Mouse (Mus musculus) kidney, embryonic 16.5 days (tissue): ENCODE data around the gene Gcn1l1. TPM values are rescaled to one million over a fixed set of nuclear protein-coding genes. Genes with fewer than 3 reads are reported as not detected.

ENCODE experiments used
- ATAC-seq: fragments of 200-750 bp; cut with Nextera tagmentation; 2 replicates; pipeline ENCODE4 v1.8.0; 2017; ENCODE audit warnings: moderate TSS enrichment; ENCODE audit not compliant: low FRiP score, low TSS enrichment
- H3K27ac ChIP-seq: fragments of 300-500 bp; sonication (generic); 2 replicates; pipeline ENCODE4 v1.5.1; 2014; ENCODE audit warnings: low read length
- H3K27me3 ChIP-seq: fragments of 300-500 bp; sonication (generic); 2 replicates; pipeline ENCODE4 v1.6.1; 2014; ENCODE audit warnings: low read length, control low read depth, mixed read lengths; ENCODE audit not compliant: insufficient read depth
- H3K36me3 ChIP-seq: fragments of 300-500 bp; sonication (generic); 2 replicates; pipeline ENCODE4 v1.6.1; 2014; ENCODE audit warnings: low read length, control low read depth, mixed read lengths; ENCODE audit not compliant: insufficient read depth
- H3K4me1 ChIP-seq: fragments of 300-500 bp; sonication (generic); 2 replicates; pipeline ENCODE4 v1.6.1; 2014; ENCODE audit warnings: low read length, control low read depth, mixed read lengths; ENCODE audit not compliant: insufficient read depth
- H3K4me2 ChIP-seq: fragments of 300-500 bp; sonication (generic); replicated peaks from 2 replicates; pipeline ENCODE4 v1.6.1; 2014; ENCODE audit warnings: low read depth, low read length
- H3K4me3 ChIP-seq: fragments of 300-500 bp; sonication (generic); 2 replicates; pipeline ENCODE4 v1.5.1; 2014; ENCODE audit warnings: mild to moderate bottlenecking, low read length
- H3K9ac ChIP-seq: fragments of 300-500 bp; sonication (generic); replicated peaks from 2 replicates; pipeline ENCODE4 v1.6.1; 2014; ENCODE audit warnings: low read length
- H3K9me3 ChIP-seq: fragments of 300-500 bp; sonication (generic); 2 replicates; pipeline ENCODE4 v1.6.1; 2016; ENCODE audit warnings: low read length, control low read depth
- WGBS: fragments of 180-500 bp; shearing (Covaris S2); extraction: QIAGEN DNeasy Blood & Tissue Kit; methylation state at CpG from one replicate; pipeline ENCODE4 v1.1.7; 2014; 5-methylcytosine and 5-hydroxymethylcytosine counted together
- polyA plus RNA-seq: library from polyadenylated mRNA; unstranded; fragments of >200 nt; fragmentation: Nextera tagmentation; extraction: Ambion mirVana; gene quantifications from 2 replicates; pipeline ENCODE4 v1.2.1, GENCODE M21; 2015

The Gcn1l1 gene
- polyA plus RNA-seq, 1 experiment from 2014 or later = 44.3 TPM

DNA sequence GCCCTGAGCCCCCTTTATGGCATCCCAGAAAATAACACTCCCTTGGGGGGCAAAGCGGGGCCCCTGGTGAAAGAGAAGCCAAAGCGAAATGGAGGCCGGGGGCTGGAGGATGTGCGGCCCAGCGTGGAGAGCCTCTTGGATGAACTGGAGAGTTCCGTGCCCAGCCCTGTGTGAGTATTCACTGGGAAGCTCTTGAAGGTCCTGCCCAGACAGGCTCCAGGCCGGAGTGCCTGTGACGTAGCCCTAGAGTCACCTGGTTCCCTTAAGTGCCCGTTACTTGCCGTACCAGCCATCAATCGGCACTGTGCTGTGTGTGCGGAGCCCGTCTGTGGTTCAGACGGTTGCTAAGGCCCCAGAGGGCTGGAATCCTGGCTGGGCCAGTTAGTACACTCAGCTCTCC lies 19.4 kb upstream of the Gcn1l1 start:
- no peak overlapping the region for H3K4me2 ChIP-seq
- no peak overlapping the region for H3K27ac ChIP-seq
- no peaks in the 10 kb centered on the region for H3K9me3 ChIP-seq
- H3K27me3 ChIP-seq = no peaks in the 10 kb centered on the region
- 0 out of 2 replicates have a peak overlapping the region, but pooled peaks have one; percentile 29 for H3K9ac ChIP-seq
- H3K36me3 ChIP-seq = peaks cover 35% of the 10 kb centered on the region
- no peak for ATAC-seq
- H3K4me1 ChIP-seq = peaks cover 45% of the 10 kb centered on the region
- WGBS = 81% methylated on average over 14 of the region's 14 CpGs
- no peak overlapping the region for H3K4me3 ChIP-seq

DNA sequence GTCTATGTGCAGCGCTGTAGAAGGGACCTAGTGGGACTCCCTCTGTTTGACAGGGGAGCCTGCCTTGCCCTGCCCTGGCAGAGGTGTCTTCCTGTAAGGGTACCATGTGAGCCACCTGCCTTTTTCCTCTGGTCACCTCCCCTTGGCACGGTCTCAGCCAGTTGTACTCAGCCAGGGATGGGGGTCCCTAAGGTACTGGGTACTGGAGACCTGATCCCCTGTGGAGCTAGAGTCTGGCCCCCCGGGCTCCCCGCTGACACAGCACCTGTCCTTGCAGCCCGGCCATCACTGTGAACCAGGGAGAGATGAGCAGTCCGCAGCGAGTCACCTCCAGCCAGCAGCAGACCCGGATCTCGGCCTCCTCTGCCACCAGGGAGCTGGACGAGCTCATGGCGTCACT lies 18.5 kb upstream of the Gcn1l1 start:
- H3K4me2 ChIP-seq = no peak overlapping the region
- H3K27me3 ChIP-seq = no peaks in the 10 kb centered on the region
- H3K27ac ChIP-seq = peak overlapping the region; percentile 54; the same call in 1 of the 2 replicates
- H3K4me3 ChIP-seq = no peak overlapping the region
- peaks cover 45% of the 10 kb centered on the region for H3K4me1 ChIP-seq
- peaks cover 35% of the 10 kb centered on the region for H3K36me3 ChIP-seq
- ATAC-seq = no peak
- H3K9ac ChIP-seq = no peak overlapping the region
- WGBS = 67% methylated on average over 11 of the region's 11 CpGs
- no peaks in the 10 kb centered on the region for H3K9me3 ChIP-seq

DNA sequence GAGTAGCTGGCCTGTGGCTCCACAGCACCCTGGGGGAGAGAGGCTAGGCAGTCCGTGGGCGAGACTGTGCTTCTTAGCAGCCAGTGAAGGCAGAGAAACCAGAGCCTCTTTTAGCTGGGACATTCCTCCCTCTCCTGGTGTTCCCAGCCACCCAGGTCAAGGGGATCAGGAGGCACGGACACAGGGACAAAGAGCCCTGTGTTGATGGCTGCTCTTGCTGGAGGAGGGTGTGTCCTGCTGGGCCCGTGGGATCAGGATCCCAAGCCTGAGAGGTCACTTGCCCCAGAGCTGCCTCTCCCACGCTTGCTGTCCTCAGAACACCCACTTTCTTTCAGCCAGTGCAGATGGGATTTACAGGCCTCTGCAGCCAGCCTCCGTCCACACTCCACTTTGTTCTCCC lies 18.0 kb upstream of the Gcn1l1 start:
- Histone ChIP-seq H3K36me3 (peaks cover 35% of the 10 kb centered on the region), H3K4me2 (no peak overlapping the region), H3K9me3 (no peaks in the 10 kb centered on the region), H3K9ac (no peak overlapping the region), H3K27ac (peak overlapping the region; percentile 54), H3K4me1 (peaks cover 43% of the 10 kb centered on the region), H3K4me3 (no peak overlapping the region), H3K27me3 (no peaks in the 10 kb centered on the region)
- no peak for ATAC-seq
- 28% methylated on average over 6 of the region's 6 CpGs for WGBS

DNA sequence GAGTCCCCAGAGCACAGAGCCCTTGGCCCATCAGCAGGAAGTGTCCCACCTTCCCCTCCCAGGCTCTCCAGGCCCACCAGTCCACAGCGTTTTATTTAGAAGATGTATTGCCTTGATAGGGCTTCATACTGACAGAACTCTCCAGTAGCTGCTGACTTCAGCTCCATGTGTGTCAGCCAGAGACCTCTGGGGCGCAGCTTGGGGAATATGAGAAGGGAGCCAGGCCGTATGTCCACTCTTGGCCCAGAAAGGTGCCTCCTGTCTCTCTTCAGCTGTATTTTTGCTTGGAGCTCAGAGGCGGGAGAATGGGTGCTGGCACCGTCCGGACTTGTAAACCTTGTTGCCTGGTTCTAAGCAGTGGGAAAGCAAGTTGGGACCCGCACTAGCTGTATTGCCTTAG lies 17.6 kb upstream of the Gcn1l1 start:
- H3K4me3 ChIP-seq = no peak overlapping the region
- no peak overlapping the region for H3K9ac ChIP-seq
- no peaks in the 10 kb centered on the region for H3K27me3 ChIP-seq
- peak overlapping the region; percentile 54 for H3K27ac ChIP-seq
- H3K36me3 ChIP-seq = peaks cover 38% of the 10 kb centered on the region
- H3K9me3 ChIP-seq = no peaks in the 10 kb centered on the region
- H3K4me1 ChIP-seq = peaks cover 39% of the 10 kb centered on the region
- ATAC-seq = no peak
- H3K4me2 ChIP-seq = no peak overlapping the region
- WGBS = 71% methylated on average over 7 of the region's 7 CpGs

DNA sequence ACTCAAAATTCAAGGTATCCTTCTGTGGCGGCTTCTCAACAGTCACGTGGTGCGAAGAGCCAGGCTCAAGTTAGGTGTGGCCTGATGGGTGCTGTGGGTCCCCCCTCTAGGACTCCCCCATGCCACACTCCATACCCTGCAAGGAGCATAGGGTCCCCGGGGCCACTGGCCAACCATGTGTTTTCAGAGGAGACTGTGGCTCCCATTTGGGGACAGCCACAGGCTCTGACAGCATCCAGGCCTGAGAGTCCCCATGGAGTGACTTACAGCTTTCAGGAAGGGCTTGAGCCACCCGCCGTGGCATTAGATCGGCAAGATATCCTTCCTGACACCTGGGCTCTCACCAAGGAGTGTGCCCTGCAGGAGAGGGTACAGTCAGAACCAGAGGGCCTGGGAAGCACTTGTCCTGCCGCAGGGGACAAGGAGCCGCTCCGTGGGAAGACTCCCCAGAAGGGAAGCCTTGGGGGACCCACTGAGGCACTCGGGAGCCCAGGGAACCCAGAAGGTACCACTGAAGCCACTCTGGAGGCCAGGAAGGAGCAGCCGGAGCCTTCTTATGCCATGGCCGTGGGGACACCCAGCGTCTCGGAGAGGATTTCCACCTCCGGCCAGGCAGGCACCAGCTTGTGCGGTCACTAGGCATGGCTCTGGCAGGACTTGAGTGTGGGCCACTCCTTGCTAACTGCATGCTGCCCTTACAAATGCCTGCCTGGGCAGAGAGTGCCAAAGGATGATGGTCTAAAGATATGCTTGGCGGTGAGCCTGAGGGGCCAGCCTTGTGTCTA lies 16.4 kb upstream of the Gcn1l1 start:
- Histone ChIP-seq H3K9ac (no peak overlapping the region), H3K36me3 (peaks cover 50% of the 10 kb centered on the region), H3K27me3 (no peaks in the 10 kb centered on the region), H3K4me1 (peaks cover 26% of the 10 kb centered on the region), H3K9me3 (no peaks in the 10 kb centered on the region), H3K4me2 (no peak overlapping the region), H3K4me3 (no peak overlapping the region), H3K27ac (no peak overlapping the region)
- no peak for ATAC-seq
- 92% methylated on average over 18 of the region's 18 CpGs for WGBS

DNA sequence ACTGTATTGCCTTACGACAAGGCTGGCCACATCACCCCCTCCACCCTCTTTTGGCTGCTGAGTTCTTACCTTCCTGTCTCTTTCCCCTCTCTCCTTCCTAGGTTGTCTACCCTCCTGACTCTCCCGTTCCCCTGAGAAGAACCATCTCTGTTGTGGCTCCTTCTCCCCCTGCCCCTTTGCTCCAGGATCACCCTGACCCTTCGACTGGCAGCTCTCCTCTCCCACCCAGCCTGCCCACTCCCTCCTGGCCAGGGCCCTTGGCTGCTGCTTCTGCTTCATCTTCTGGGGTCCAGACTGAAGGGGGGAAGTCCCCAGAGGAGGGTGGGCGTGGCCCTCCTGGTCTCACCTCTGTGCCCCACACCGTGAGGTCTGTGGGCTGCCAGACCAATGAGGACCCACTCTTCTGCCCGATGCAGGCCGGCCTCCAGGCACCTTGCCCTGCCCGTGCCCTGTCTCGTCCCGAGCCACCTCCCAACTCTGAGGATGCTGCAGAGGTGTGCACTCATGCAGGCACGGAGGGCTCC lies 14.5 kb upstream of the Gcn1l1 start:
- Histone ChIP-seq H3K9me3 (no peaks in the 10 kb centered on the region), H3K4me1 (peaks cover 14% of the 10 kb centered on the region; the same call in 1 of the 2 replicates), H3K4me3 (no peak overlapping the region), H3K27ac (no peak overlapping the region), H3K36me3 (peaks cover 48% of the 10 kb centered on the region), H3K4me2 (no peak overlapping the region), H3K27me3 (no peaks in the 10 kb centered on the region), H3K9ac (no peak overlapping the region)
- WGBS = 61% methylated on average over 11 of the region's 11 CpGs
- no peak for ATAC-seq

DNA sequence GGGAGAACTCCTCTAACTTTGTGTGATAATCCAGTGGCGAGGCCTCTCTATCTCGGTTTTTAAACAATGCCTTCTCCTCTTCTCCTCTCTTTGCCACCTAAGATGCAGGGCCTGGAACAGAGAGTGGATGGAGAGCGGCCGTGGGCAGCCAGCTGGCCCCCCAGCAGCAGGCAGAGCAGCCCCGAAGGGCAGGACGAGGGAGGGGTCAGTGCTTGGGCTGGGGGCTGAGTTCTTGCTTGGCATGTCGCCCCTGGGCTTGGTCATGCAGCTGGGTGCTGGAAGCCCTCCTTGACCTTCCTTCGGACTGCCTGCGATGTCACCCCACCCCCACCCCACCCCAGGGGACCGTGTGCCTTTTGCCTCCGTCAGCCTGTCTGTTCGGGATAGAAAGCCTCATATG lies 13.7 kb upstream of the Gcn1l1 start:
- Histone ChIP-seq H3K36me3 (peaks cover 40% of the 10 kb centered on the region), H3K4me2 (no peak overlapping the region), H3K4me3 (no peak overlapping the region), H3K4me1 (peaks cover 15% of the 10 kb centered on the region; the same call in 1 of the 2 replicates), H3K27ac (no peak overlapping the region), H3K27me3 (no peaks in the 10 kb centered on the region), H3K9ac (no peak overlapping the region), H3K9me3 (no peaks in the 10 kb centered on the region)
- WGBS = 77% methylated on average over 12 of the region's 12 CpGs
- no peak for ATAC-seq

DNA sequence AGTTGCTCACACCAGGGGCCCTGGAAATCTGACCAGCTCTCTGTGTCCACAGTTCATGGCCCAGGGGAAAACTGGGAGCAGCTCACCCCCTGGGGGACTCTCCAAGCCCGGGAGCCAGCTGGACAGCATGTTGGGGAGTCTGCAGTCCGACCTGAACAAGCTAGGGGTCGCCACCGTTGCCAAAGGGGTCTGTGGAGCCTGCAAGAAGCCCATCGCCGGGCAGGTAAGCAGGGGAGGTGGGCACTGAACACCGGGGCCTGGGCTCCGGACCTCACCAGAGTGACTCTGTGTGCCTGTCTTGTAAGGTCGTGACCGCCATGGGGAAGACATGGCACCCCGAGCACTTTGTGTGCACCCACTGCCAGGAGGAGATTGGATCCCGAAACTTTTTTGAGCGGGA lies 13.3 kb upstream of the Gcn1l1 start:
- H3K4me1 ChIP-seq = peaks cover 13% of the 10 kb centered on the region; the same call in 1 of the 2 replicates
- no peak overlapping the region for H3K9ac ChIP-seq
- peaks cover 40% of the 10 kb centered on the region for H3K36me3 ChIP-seq
- WGBS = 86% methylated on average over 13 of the region's 13 CpGs
- no peak for ATAC-seq
- no peak overlapping the region for H3K4me3 ChIP-seq
- H3K27ac ChIP-seq = no peak overlapping the region
- no peaks in the 10 kb centered on the region for H3K9me3 ChIP-seq
- no peaks in the 10 kb centered on the region for H3K27me3 ChIP-seq
- H3K4me2 ChIP-seq = no peak overlapping the region

DNA sequence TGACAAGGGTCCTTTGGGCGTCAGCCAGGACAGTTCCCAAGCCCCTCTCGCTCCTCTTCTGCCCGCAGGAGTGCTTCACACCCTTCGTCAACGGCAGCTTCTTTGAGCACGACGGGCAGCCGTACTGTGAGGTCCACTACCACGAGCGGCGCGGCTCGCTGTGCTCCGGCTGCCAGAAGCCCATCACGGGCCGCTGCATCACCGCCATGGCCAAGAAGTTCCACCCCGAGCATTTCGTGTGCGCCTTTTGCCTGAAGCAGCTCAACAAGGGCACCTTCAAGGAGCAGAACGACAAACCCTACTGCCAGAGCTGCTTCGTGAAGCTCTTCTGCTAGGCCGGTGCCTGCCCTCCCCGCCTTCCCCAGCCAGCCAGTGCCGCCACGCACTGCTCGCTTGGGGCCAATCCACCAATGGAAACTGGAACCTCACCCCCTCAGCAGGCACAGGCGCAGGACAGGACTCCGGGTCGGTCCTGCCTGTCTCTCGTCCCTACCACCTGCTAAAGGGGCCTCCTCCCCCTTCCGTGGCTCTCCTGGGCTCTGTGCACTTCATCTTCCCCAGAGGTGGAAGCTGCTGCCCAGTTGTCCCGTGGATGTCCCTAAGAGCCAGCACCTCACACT lies 11.1 kb upstream of the Gcn1l1 start:
- H3K4me2 ChIP-seq = no peak overlapping the region
- peaks cover 27% of the 10 kb centered on the region for H3K36me3 ChIP-seq
- 0 out of 2 replicates have a peak, but pooled peaks cover 3% of the 10 kb centered on the region for H3K4me1 ChIP-seq
- ATAC-seq = no peak
- no peak overlapping the region for H3K27ac ChIP-seq
- WGBS = 83% methylated on average over 33 of the region's 33 CpGs
- H3K9ac ChIP-seq = no peak overlapping the region
- no peaks in the 10 kb centered on the region for H3K9me3 ChIP-seq
- H3K27me3 ChIP-seq = no peaks in the 10 kb centered on the region
- no peak overlapping the region for H3K4me3 ChIP-seq
